In genomic region chr8:110664202-110664896, GRCm38 (mm10) we compare ENCODE assay signal across 9 mouse cellular contexts. TPM values are rescaled to one million over a fixed set of nuclear protein-coding genes. Genes with fewer than 3 reads are reported as not detected.
DNase-seq lines count a peak whose midpoint lies in the region; ATAC-seq and TF ChIP-seq lines count a peak whose summit lies in the region.
"Had no signal": no experiment of that assay in that cellular context is flagged by ENCODE, and none has a peak within 500 bp of the region (broad histone marks: within the 10 kb centered on the region; RNA-seq: fewer than 3 reads in every experiment).

No protein-coding gene starts in this region.

- peaks cover 17% of the 10 kb centered on the region for H3K4me1 ChIP-seq in heart, embryonic 15.5 days (replicated peaks)
- H3K4me1 ChIP-seq in heart, embryonic 11.5 days (ENCODE audit: control insufficient read depth, insufficient read depth, low read length): no peaks in the 10 kb centered on the region
- peaks cover 22% of the 10 kb centered on the region for H3K4me1 ChIP-seq in forebrain, postnatal 0 days (ENCODE audit: insufficient read depth)
- peaks cover 26% of the 10 kb centered on the region for H3K4me1 ChIP-seq in midbrain, embryonic 15.5 days

- H3K9ac ChIP-seq in heart, embryonic 15.5 days: no peak overlapping the region
- H3K9ac ChIP-seq in heart, embryonic 11.5 days (ENCODE audit: low read depth, low read length): no peak overlapping the region
- H3K9ac ChIP-seq in forebrain, postnatal 0 days: 0 out of 2 replicates have a peak overlapping the region, but pooled peaks have one; percentile 1
- no peak overlapping the region for H3K9ac ChIP-seq in midbrain, embryonic 15.5 days

- no peak for TF ChIP-seq CTCF in forebrain, postnatal 0 days (IDR thresholded peaks at IDR 0.05; ENCODE audit: low read depth)

- no peaks in the 10 kb centered on the region for H3K27me3 ChIP-seq in heart, embryonic 15.5 days
- no peaks in the 10 kb centered on the region for H3K27me3 ChIP-seq in heart, embryonic 11.5 days (ENCODE audit: control insufficient read depth, insufficient read depth, low read length)
- no peaks in the 10 kb centered on the region for H3K27me3 ChIP-seq in forebrain, postnatal 0 days (ENCODE audit: insufficient read depth, low read length)
- H3K27me3 ChIP-seq in midbrain, embryonic 15.5 days (replicated peaks): no peaks in the 10 kb centered on the region
- H3K27me3 ChIP-seq: CH12.LX had no signal

- no peak overlapping the region for H3K4me3 ChIP-seq in heart, embryonic 15.5 days
- no peak overlapping the region for H3K4me3 ChIP-seq in heart, embryonic 11.5 days (ENCODE audit: low read depth, low read length)
- H3K4me3 ChIP-seq in forebrain, postnatal 0 days (ENCODE audit: low read depth, low read length): no peak overlapping the region
- H3K4me3 ChIP-seq in midbrain, embryonic 15.5 days: no peak overlapping the region

- H3K9me3 ChIP-seq in heart, embryonic 15.5 days (replicated peaks): no peaks in the 10 kb centered on the region
- no peaks in the 10 kb centered on the region for H3K9me3 ChIP-seq in heart, embryonic 11.5 days (replicated peaks; ENCODE audit: control insufficient read depth, low read length)
- H3K9me3 ChIP-seq in forebrain, postnatal 0 days (ENCODE audit: low read length): no peaks in the 10 kb centered on the region
- no peaks in the 10 kb centered on the region for H3K9me3 ChIP-seq in midbrain, embryonic 15.5 days

- H3K27ac ChIP-seq in heart, embryonic 15.5 days: 0 out of 2 replicates have a peak overlapping the region, but pooled peaks have one; percentile 8
- H3K27ac ChIP-seq in heart, embryonic 11.5 days (ENCODE audit: low read depth, low read length): no peak overlapping the region
- H3K27ac ChIP-seq in forebrain, postnatal 0 days (ENCODE audit: low read depth, low read length): peak overlapping the region; percentile 91
- H3K27ac ChIP-seq in midbrain, embryonic 15.5 days: peak overlapping the region; percentile 81

- peak; percentile 84 to 90 for DNase-seq in cerebellum, adult 18-20 months
- DNase-seq in forebrain, postnatal 0 days: peak; percentile 89
- DNase-seq in kidney, postnatal 14 days: peak; percentile 45
- DNase-seq in T-cell, adult 2 months (ENCODE audit: low spot score): no peak

- no peak for ATAC-seq in heart, embryonic 15.5 days (replicated peaks; ENCODE audit: insufficient number of reproducible peaks, insufficient read depth, low FRiP score, low read depth)
- ATAC-seq in heart, embryonic 11.5 days (replicated peaks; ENCODE audit: insufficient number of reproducible peaks, low FRiP score, low TSS enrichment): no peak
- ATAC-seq in forebrain, postnatal 0 days: peak; percentile 94
- peak; percentile 90 for ATAC-seq in midbrain, embryonic 15.5 days (replicated peaks)
- ATAC-seq in activated CD4-positive, CD25-positive, alpha-beta regulatory T cell, adult 4 months: no peak

- 79% methylated on average over 7 of the region's 7 CpGs for WGBS in heart, embryonic 15.5 days
- 79% methylated on average over 7 of the region's 7 CpGs for WGBS in heart, embryonic 11.5 days (ENCODE audit: insufficient replicate concordance)
- 23% methylated on average over 7 of the region's 7 CpGs for WGBS in forebrain, postnatal 0 days
- 29% methylated on average over 7 of the region's 7 CpGs for WGBS in midbrain, embryonic 15.5 days

- H3K4me2 ChIP-seq in heart, embryonic 15.5 days: no peak overlapping the region
- no peak overlapping the region for H3K4me2 ChIP-seq in heart, embryonic 11.5 days
- no peak overlapping the region for H3K4me2 ChIP-seq in forebrain, postnatal 0 days (ENCODE audit: low read depth)
- no peak overlapping the region for H3K4me2 ChIP-seq in midbrain, embryonic 15.5 days

- no peaks in the 10 kb centered on the region for H3K36me3 ChIP-seq in heart, embryonic 15.5 days
- no peaks in the 10 kb centered on the region for H3K36me3 ChIP-seq in heart, embryonic 11.5 days (ENCODE audit: control insufficient read depth, insufficient read depth, low read length)
- H3K36me3 ChIP-seq in forebrain, postnatal 0 days (ENCODE audit: insufficient read depth): peaks cover 5% of the 10 kb centered on the region; the same call in 1 of the 2 replicates
- H3K36me3 ChIP-seq in midbrain, embryonic 15.5 days (replicated peaks): no peaks in the 10 kb centered on the region

RNA-seq across cellular contexts. Expression of gene Vac14, which starts 46.0 kb away (rescaled TPM):
- polyA plus RNA-seq in heart, embryonic 15.5 days (2015; fragmentation: Nextera tagmentation; extraction: Ambion mirVana): 12.6 and 17.5 TPM in 2 replicates
- 21.6 and 22.7 TPM in 2 replicates for polyA plus RNA-seq in heart, embryonic 11.5 days (2014; fragmentation: Nextera tagmentation; extraction: Ambion mirVana)
- 30.6 and 36.1 TPM in 2 replicates for total RNA-seq in forebrain, postnatal 0 days (2014; rRNA removed)
- 27.6 and 28.1 TPM in 2 replicates for polyA plus RNA-seq in forebrain, postnatal 0 days (2015; fragmentation: Nextera tagmentation; extraction: Ambion mirVana)
- polyA plus RNA-seq in midbrain, embryonic 15.5 days (2015; fragmentation: Nextera tagmentation; extraction: Ambion mirVana): 32.0 and 32.7 TPM in 2 replicates
- 1 to 10 TPM; 6.6 to 7.6 TPM for polyA plus RNA-seq in activated CD4-positive, CD25-positive, alpha-beta regulatory T cell, adult 4 months (2017; shearing (Covaris generic))

RNA-seq across cellular contexts. Expression of gene Mtss1l, which starts 56.9 kb away (rescaled TPM):
- 10.1 and 15.7 TPM in 2 replicates for polyA plus RNA-seq in heart, embryonic 15.5 days (2015; fragmentation: Nextera tagmentation; extraction: Ambion mirVana)
- polyA plus RNA-seq in heart, embryonic 11.5 days (2014; fragmentation: Nextera tagmentation; extraction: Ambion mirVana): 9.2 and 9.5 TPM in 2 replicates
- total RNA-seq in forebrain, postnatal 0 days (2014; rRNA removed): 55.2 and 71.1 TPM in 2 replicates
- 42.2 and 49.0 TPM in 2 replicates for polyA plus RNA-seq in forebrain, postnatal 0 days (2015; fragmentation: Nextera tagmentation; extraction: Ambion mirVana)
- polyA plus RNA-seq in midbrain, embryonic 15.5 days (2015; fragmentation: Nextera tagmentation; extraction: Ambion mirVana): 45.7 and 50.0 TPM in 2 replicates
- polyA plus RNA-seq in activated CD4-positive, CD25-positive, alpha-beta regulatory T cell, adult 4 months (2017; shearing (Covaris generic)): under 1 TPM in 1 of 2 experiments, not detected in 1; 0.21 TPM

Comparison
In these comparisons a context has a peak if more than half of its experiments do, and no peak if none do; other contexts are left out.
1. ATAC-seq: peak in forebrain, postnatal 0 days (single experiment) and midbrain, embryonic 15.5 days (single experiment); none in heart, embryonic 15.5 days (single experiment), heart, embryonic 11.5 days (single experiment) and activated CD4-positive, CD25-positive, alpha-beta regulatory T cell, adult 4 months (single experiment).